Mouse (Mus musculus): ENCODE data around the gene Ccdc65.
A peak's percentile ranks its signal among the peaks of the same experiment; 100 is the strongest.
"Not testable (repeated sequence)": the region's sequence is repeated elsewhere in the genome, so short reads cannot be mapped to it uniquely, and the experiment has no call there.

Gene Ccdc65

GRCm38 (mm10) chr15:98737881-98738280 is 29.9 kb downstream of the Ccdc65 start:
- peak in 1 of 2 experiments; percentile 57 for DNase-seq (ENCODE audit: low spot score in 2 of 2)

- no peak for DNase-seq (ENCODE audit: low spot score in 2 of 2)
These were observed 30.8 kb downstream of the Ccdc65 start for GRCm38 (mm10) chr15:98738796-98739195.

- no peak for DNase-seq (ENCODE audit: low spot score in 2 of 2)
These were observed 32.2 kb downstream of the Ccdc65 start for GRCm38 (mm10) chr15:98740219-98740618.

- DNase-seq (ENCODE audit: low spot score in 2 of 2): no peak
These were observed 34.9 kb downstream of the Ccdc65 start for GRCm38 (mm10) chr15:98742766-98743428.

- not testable (repeated sequence) for DNase-seq (ENCODE audit: low spot score in 2 of 2)
These were observed 35.9 kb downstream of the Ccdc65 start for GRCm38 (mm10) chr15:98743863-98744262.

- DNase-seq (ENCODE audit: low spot score in 2 of 2): no peak
These were observed 38.4 kb downstream of the Ccdc65 start for GRCm38 (mm10) chr15:98746344-98746965.

- no peak for DNase-seq (ENCODE audit: low spot score in 2 of 2)
These were observed 39.3 kb downstream of the Ccdc65 start for GRCm38 (mm10) chr15:98747296-98747695.

- no peak for DNase-seq (ENCODE audit: low spot score in 2 of 2)
These were observed 41.1 kb downstream of the Ccdc65 start for GRCm38 (mm10) chr15:98749093-98749492.

GRCm38 (mm10) chr15:98753021-98753423 is 45.0 kb downstream of the Ccdc65 start:
- no peak for DNase-seq (ENCODE audit: low spot score in 2 of 2)

GRCm38 (mm10) chr15:98754125-98754524 is 46.1 kb downstream of the Ccdc65 start:
- no peak for DNase-seq (ENCODE audit: low spot score in 2 of 2)

- DNase-seq (ENCODE audit: low spot score in 2 of 2): peak; percentile 43 to 62
These were observed 54.2 kb downstream of the Ccdc65 start for GRCm38 (mm10) chr15:98762201-98762621.

- DNase-seq (ENCODE audit: low spot score in 2 of 2): peak; percentile 82 to 94
These were observed 54.9 kb downstream of the Ccdc65 start, which contains the start of gene Arf3 for GRCm38 (mm10) chr15:98762670-98763529. Gene Arf3 (minus strand): TSS chr15:98763214.

- no peak for DNase-seq (ENCODE audit: low spot score in 2 of 2)
These were observed 57.9 kb downstream of the Ccdc65 start for GRCm38 (mm10) chr15:98765929-98766328.

- no peak for DNase-seq (ENCODE audit: low spot score in 2 of 2)
These were observed 60.3 kb downstream of the Ccdc65 start for GRCm38 (mm10) chr15:98768259-98768658.

- DNase-seq (ENCODE audit: low spot score in 2 of 2): no peak
These were observed 63.9 kb downstream of the Ccdc65 start for GRCm38 (mm10) chr15:98771813-98772425.

GRCm38 (mm10) chr15:98772511-98773211 is 64.7 kb downstream of the Ccdc65 start:
- peak in 1 of 2 experiments; percentile 51 for DNase-seq (ENCODE audit: low spot score in 2 of 2)

All from spleen, postnatal 10 days (tissue).